Mouse (Mus musculus): ENCODE measurements around the gene Gtdc1.
"Not testable (repeated sequence)": the region's sequence is repeated elsewhere in the genome, so short reads cannot be mapped to it uniquely, and the experiment has no call there.

Gene Gtdc1

DNA sequence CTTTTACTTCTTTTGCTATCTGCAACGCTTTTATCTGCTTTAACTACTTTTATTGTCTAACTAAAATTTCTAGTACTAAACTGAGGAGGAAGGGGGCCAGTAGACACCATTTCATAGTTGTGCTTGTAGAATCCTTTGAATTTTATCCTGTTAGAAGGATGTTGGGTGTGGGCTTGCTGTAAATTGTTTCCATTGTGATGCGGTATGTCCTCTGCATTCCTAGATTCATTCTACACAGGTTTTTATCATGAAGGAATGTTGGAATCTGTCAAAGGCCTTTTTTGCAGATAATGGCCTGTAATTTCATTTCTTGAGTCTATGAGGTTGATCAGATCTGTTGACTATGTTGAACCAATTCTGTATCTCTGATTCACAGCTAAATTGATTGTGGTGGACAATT is 146.5 kb downstream of the Gtdc1 start:
- no peak for DNase-seq (ENCODE audit: low spot score in 2 of 2)

DNA sequence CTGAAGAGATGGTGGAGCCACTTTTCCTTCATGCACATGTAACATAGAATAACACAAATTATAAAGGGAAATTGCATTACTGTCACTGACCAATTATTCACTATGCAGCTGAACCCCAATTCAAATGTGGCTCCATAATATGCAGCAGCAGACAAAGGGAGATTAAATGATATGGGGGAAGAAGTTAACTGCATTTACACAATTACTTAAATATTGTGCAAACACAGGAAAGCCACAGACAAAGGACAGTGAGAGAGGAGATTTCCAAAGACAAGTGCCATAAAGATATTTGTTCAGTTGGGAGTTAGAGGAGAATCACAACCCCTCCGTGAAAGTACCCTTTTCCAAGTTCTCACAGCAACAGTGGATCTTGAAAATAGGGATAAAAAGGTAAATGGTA is 163.6 kb downstream of the Gtdc1 start:
- no peak for DNase-seq (ENCODE audit: low spot score in 2 of 2)

DNA sequence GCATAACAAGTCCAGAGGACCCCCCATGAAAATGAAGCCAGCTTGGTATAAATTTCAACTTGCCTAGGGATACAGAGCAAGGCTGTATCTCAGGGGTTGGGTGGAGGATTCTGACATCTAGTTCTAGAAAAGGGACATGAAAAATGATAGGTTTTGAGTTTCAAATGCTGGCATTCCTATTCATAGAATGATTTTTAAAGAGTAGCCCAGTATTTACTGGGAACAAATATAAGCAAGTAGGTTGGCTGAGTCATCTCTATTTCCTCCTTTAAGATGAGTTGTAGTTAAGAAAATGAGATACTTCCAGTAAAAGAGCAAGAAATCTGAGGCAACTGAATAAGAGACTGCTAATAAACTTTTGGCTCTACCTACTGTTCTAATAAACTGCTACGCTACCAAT is 190.8 kb downstream of the Gtdc1 start:
- no peak for DNase-seq (ENCODE audit: low spot score in 2 of 2)

DNA sequence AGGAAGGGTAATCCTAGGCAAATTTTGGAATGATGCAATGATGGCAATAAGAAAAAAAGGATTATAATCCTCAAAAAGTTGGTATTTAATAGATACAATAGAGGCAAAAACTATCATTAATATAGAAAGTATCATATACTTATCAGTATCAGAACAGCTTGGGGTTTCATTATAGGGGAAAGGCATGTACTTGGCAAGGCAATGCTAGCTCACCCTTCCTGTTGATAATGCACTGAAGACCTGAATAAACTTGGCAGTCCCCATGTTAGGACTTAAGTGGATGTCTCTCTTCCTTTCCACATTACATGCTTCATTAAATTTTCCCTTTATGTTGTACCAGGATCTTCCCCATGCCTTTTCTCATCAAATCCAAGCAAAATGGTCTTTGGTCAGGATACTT is 206.0 kb downstream of the Gtdc1 start:
- DNase-seq (ENCODE audit: low spot score in 2 of 2) = no peak

DNA sequence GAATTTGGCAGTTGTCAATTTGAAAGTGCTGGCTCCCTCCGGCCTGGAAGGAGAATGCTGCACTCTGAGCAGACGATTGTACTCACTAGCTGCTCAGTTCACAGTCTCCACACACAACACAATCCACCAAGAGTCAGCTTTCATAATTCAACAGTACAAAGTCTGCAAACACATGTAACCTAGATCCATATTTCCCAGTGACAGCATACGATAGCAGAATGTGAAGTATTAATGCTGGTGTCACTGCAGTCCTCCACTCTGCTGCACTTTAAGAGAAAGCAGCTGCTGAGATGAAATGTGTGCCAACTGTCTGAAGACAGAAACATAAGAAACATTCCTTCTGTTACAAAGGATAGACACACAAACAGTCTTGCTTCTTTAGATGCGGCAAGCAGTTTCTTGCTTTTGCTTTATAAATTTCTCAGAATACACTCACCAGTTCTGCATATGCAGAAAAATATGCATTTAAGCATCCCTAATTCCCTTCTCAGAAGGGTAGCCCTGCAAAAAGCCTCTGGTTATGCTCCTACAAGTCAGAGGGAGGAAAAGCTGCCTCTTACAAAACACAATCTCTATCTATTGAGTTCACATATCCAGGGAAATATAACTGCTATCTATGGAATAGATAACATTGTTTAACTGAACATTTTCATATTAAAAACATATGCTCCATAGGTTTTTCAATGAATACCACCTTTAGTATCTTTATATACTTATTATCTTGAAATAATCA is 221.4 kb downstream of the Gtdc1 start:
- peak in 1 of 2 experiments; percentile 6 for DNase-seq (ENCODE audit: low spot score in 2 of 2)

DNA sequence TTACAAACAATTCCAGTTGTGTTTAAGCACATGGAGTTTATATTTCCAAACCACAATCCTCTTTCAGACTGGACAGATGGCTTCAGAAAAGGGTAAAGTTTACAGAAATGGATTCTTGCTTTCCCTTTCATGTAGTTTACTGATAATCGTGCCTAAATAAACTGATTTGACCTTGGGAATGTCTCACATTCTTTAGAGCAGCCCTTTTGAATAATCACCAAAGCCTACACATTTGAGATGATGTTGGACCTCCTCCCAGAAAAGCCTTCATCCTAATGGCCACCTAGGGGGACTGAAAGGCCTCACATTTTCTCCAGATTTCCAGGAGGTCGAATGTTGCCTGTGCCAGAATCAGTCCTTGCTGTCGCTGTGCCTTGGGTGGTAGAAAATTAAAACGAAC is 227.2 kb downstream of the Gtdc1 start:
- no peak for DNase-seq (ENCODE audit: low spot score in 2 of 2)

DNA sequence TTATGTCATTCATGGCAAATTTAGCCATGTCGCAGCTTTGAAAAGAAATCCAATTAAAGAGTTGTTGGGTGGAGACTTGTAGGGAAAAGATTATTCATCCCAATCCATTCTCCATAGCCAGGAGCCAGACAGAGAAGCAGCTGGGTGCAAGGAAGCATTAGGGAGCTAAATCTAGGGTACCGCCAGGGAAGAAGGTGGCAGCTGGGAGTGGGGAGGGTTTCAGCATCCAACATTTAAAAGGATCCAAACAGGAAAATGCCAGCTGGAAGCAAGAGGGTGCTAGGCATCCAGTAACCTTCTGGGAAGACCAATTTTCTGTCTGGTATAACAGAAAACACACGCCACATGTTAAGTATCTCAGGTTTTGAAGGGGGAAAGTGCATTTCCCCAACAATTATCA is 231.0 kb downstream of the Gtdc1 start:
- peak; percentile 11 to 15 for DNase-seq (ENCODE audit: low spot score in 2 of 2)

DNA sequence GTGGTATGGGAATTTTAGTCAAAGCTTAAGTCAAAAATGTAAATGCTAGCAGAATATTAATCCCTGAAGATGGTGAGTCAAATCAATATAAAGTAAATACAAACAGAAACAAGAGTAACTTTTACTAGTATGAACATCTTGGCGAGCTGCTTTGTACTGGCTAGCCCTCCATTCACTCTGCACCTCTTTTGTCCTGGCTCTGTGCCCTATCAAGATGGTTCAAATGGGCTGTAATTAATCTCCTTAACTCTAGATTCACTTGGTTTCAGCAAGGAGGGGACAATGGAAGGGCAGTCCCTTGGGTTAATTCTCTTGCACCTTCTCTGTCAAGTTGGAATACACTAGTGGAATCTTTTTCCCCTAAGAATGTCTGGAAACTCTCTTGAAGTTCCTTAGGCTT is 233.6 kb downstream of the Gtdc1 start:
- DNase-seq (ENCODE audit: low spot score in 2 of 2) = no peak

DNA sequence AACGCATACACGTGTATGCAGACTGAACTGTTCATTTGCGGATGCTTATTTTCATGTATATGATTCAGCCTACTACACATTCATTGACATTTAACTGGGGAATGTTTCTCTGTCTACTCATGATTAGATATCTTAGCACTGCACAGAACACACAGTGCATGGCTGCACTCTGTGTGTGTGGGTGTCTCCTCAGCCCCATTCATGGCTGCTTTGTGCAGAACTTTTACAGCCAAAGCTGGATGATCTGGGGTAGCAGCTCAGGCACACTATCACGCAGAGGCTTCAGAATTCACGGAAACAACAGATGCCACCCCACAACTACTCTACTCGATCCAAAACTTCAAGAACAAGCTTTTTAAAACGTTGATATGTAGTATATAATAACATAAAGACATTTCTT is 263.4 kb downstream of the Gtdc1 start:
- DNase-seq (ENCODE audit: low spot score in 2 of 2) = no peak

DNA sequence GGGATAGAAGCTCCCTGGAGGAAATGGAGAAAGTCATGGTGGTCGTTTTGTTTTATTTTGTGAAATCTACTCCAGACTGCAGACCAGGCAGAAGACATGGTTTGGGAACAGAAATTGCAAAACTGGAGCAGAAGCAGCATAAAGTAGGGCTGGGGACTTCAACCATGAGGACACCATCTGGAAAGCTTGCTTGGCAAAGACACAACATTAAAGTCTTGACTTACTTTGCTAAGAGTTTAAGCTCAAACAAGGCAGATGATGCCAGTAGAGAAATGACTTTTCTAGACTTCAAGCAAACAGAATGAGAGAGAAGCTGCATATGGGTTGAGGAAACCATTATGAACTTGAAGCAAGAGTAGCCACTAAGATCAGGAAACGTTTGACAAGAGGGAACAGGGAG is 267.6 kb downstream of the Gtdc1 start:
- no peak for DNase-seq (ENCODE audit: low spot score in 2 of 2)

DNA sequence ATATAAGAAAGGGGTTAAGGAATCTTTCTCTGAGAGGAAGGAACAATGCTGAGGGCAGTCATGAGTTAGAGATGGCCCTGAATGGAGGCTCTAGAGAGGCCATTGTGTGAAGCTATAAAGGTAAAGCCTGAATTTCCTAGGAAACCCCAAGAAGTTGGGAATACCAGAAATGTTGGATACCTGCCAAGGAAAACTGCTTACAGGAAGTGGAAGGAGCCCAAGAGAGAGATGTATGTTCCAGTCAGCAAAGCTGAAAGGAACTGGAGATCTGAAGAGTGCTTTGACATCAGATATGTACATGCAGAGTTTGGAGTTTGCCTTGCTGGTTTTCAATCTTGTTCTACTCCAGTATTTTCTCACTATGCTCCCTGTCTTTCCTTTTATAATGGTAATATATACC is 268.4 kb downstream of the Gtdc1 start:
- DNase-seq (ENCODE audit: low spot score in 2 of 2) = no peak

DNA sequence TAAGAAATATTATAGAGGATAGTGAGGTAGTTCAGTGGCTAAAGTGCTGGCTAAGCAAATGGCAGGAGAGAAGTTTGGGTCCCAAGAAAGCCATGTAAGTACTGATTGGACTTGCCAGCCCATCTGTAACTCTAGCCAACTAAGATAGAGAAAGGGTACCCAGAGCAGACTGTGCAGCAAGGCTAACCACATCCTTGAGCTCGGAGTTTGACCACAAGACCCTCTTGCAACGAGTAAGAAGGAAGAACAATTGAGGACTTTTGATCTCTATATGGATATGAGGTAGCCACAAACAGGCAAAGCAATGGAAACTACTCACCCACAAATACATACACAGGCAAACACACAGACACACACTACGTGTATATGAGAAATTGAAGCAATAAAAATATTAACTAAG is 278.9 kb downstream of the Gtdc1 start:
- DNase-seq (ENCODE audit: low spot score in 2 of 2) = no peak

DNA sequence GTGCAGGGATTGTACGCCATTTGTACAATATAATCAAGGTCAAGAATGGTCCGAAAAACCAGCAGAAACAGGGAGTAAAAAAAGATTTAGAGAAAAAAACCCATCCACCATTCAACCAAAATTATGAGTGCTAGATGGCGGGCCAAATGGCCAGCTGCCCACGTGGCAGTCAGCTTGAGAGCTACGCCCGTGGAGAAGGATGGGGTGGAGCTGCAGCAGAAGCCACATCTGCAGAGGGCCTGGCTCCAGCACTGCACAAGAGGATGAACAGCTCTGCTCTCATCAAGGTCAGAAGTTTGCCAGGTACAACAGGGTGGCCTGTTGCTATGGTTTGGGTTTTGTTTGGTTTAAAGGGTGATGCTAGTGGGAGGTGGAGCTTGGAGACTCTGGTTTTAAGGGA is 281.1 kb downstream of the Gtdc1 start:
- DNase-seq (ENCODE audit: low spot score in 2 of 2) = no peak

DNA sequence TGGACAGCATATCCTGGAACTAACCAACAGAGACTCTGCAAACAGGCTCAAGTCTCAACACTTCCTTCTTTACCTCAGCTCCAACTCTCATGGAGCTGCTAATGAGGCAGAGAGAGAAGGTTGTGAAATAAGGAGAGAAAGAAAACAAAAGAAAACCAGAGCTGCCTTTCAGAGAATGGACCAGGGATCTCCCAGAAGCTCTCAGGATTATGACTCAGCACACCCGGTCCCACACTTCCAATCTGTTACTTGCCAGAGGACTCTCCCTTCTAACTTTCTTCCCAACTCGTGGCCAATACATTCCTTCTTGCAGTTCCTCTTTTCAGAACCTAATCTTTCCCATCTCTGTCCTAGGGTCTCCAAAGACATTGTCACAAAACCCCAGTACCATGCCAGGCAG is 288.1 kb downstream of the Gtdc1 start:
- no peak for DNase-seq (ENCODE audit: low spot score in 2 of 2)

DNA sequence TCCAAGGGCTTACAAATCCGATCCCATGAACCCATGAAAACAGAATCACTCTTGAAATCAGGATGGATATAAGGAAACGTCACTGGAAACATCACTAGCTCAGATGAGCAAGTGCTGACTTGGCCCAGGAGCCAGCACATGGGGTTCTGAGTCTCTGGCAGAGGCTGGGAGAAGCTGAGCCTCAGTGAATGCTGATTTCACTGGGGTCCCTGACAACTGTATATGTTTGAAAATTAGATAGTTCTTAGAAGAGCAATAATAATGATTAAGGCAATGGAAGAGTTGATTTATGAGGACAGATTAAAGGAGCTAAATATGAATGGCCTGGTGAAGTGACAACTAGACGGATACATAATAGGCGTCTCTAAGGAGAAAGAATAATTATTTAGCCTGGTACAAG is 289.3 kb downstream of the Gtdc1 start:
- DNase-seq (ENCODE audit: low spot score in 2 of 2) = no peak

DNA sequence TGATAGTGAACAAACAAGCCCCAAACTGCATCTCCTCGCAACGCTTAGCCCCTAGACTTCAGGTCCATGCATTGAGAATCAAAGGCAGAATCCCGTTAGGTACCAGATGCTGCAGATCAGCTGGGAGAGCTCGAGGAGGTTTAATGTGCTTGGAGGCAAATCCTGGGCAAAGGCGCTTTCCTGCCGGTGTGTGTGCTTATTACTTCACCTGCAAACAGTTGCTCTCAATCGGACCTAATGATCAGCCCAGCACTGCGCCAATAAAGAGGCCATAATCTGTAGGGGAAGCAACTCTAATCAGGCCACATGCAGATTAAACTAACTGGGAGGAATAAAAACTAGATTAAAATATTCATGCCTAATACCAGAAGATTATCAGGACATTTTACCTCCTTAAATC is 293.5 kb downstream of the Gtdc1 start:
- DNase-seq (ENCODE audit: low spot score in 2 of 2) = no peak

DNA sequence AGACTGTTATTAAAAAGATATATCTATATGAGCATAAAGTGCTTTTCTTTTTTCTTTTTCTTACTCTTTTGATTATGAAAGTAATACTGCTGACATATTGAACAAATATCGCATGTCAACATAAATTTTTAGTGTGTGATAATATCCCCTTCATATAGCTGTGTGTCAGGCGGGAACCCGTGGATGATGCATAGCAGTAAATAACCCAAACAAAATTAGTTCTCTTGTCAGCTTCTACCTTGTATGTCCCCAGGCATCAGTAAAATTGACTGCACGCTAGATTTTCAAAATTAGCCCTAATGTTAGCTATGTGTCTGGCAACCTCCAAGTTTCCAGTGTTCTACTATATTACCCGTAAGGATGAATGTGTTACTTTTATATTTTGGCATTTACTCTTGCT is 294.4 kb downstream of the Gtdc1 start:
- no peak for DNase-seq (ENCODE audit: low spot score in 2 of 2)

DNA sequence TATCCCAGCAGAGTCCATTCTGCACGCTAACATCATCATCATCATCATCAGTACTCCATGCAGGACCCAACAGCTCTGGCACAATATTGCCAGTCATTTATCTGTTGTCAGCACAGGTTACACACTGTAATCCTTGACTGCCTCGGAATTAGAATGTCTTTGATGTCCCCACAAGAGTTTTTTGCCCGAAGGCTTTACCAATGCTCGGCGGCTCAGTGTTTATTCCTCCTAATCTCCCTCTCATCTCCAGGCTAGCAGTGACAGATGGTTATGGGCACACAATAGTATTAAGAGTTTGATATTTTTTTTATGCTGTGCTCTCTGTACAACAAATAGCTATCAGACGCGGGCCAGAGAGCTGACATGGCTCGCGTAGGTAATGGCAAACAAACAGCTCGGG is 294.9 kb downstream of the Gtdc1 start:
- no peak for DNase-seq (ENCODE audit: low spot score in 2 of 2)

DNA sequence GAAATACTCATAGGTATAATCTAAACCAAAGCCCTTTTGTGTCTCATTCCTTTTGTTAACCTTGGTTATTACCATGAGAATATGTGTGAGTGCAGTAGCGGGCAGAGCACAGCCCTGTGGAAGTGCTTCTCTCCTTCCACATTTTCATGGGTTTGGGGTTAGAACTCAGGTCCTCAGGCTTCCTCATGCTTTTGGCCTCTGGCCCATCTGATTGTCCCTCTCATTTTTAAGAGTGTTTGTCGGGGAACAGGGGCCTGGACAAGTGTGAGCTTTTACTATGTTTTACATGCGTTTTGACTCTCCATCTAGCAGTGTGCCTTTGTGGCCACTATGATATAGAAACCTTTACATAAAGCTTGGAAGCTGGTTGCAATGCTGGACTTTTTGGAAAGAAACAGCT is 296.4 kb downstream of the Gtdc1 start:
- no peak for DNase-seq (ENCODE audit: low spot score in 2 of 2)

DNA sequence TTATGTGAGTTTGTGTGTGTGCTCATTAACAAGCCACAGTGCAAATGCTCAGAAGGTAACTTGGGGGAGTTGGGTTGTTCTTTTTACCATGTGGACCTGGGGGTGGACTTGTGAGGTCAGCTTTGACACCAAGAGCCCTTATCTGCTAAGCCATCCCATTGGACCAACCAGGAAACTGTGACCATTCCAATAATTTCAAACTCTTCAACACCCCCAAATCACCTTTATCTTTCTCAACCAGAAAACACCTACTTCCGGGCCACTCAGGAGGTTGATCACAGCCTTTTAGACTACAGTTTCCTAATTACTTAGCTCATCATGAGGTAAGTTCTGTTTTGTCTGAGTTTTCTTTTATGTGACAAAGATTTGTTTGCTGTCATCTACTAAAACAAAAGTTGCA is 298.7 kb downstream of the Gtdc1 start:
- no peak for DNase-seq (ENCODE audit: low spot score in 2 of 2)

DNA sequence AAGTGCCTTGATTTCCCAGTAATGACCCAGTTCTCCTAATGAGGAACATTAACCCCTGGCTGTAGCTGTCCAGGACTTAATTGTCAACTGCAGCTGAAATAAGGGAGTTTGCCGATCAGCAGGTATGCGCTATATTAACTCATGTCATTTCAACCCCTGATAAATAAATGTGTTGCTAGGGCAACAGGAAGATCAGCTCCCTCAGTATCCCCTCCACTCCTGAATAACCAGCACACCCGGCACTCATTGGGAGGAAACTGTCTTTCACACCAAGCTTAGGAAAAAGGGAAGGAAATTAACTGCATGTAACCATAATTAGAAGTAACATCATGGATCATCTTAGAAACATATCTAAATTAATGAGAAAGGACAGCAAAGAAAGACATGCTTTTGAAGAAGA is 302.3 kb downstream of the Gtdc1 start:
- no peak for DNase-seq (ENCODE audit: low spot score in 2 of 2)

DNA sequence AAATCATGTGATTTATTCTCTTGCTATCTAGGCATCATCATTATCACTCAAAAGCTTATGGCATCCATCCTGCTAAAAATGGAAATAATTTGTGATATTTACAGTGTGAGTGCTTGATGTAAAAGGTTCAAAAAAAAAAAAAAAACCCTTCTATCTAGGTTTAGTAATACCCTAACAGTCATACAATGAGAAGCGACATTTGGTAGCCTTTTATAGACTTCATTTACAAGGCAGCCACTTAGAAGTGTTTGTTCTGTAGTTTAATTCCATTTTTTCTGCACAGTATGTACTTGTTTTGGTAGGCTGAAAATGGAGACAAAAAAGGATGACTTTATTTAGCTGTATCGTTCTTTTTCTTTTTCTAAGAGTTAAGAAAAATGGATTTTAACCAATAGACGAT is 305.0 kb downstream of the Gtdc1 start:
- no peak for DNase-seq (ENCODE audit: low spot score in 2 of 2)

DNA sequence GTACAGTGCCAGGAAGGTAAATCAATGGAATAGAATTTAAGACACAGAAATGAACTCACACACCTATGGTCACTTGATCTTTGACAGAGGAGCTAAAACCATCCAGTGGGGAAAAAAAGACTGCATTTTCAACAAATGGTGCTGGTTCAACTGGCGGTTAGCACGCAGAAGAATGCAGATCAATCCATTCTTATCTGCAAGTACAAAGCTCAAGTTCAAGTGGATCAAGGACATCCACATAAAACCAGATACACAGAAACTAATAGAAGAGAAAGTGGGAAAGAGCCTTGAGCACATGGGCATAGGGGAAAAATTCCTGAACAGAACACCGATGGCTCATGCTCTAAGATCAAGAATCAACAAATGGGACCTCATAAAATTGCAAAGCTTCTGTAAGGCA is 327.8 kb downstream of the Gtdc1 start:
- not testable (repeated sequence) for DNase-seq (ENCODE audit: low spot score in 2 of 2)

DNA sequence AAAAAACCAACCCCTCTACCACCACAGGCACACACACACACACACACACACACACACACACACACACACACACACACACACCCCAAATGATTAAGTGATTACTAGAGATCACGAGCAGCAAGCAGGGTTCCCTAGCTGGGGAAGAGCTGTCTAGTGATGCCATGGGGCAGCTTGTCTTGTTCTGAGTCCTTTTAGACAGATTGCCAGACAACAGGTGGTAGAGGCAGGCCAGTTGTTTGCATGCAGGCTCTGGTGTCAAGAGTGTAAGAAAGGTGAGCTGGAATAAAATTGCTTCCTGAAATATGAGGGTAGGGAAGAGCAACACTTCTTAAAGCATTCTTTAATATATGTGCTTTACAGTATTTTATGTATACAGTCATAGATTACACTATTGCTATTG is 333.2 kb downstream of the Gtdc1 start:
- DNase-seq (ENCODE audit: low spot score in 2 of 2) = no peak

Data from frontal cortex, postnatal 10 days (tissue).